Mouse (Mus musculus) hindbrain, embryonic 13.5 days (tissue): Measurements from ENCODE around the gene Neto2. TPM values are rescaled to one million over a fixed set of nuclear protein-coding genes. Genes with fewer than 3 reads are reported as not detected.

ENCODE experiments used
- ATAC-seq: fragments of 200-750 bp; cut with Nextera tagmentation; 2 replicates; pipeline ENCODE4 v1.8.0; 2017; ENCODE audit warnings: moderate TSS enrichment; ENCODE audit not compliant: low FRiP score
- H3K27ac ChIP-seq: fragments of 300-500 bp; sonication (generic); 2 replicates; pipeline ENCODE4 v1.5.1; 2015; ENCODE audit warnings: inconsistent platforms, mild to moderate bottlenecking, moderate library complexity
- H3K27me3 ChIP-seq: fragments of 300-500 bp; sonication (generic); 2 replicates; pipeline ENCODE4 v1.6.1; 2015; ENCODE audit warnings: mild to moderate bottlenecking, inconsistent platforms
- H3K36me3 ChIP-seq: fragments of 300-500 bp; sonication (generic); 2 replicates; pipeline ENCODE4 v1.6.1; 2015; ENCODE audit warnings: mild to moderate bottlenecking, inconsistent platforms
- H3K4me1 ChIP-seq: fragments of 300-500 bp; sonication (generic); replicated peaks from 2 replicates; pipeline ENCODE4 v1.6.1; 2015; ENCODE audit warnings: inconsistent platforms
- H3K4me2 ChIP-seq: fragments of 300-500 bp; sonication (generic); 2 replicates; pipeline ENCODE4 v1.6.1; 2015; ENCODE audit warnings: inconsistent platforms, mild to moderate bottlenecking, moderate library complexity
- H3K4me3 ChIP-seq: fragments of 300-500 bp; sonication (generic); 2 replicates; pipeline ENCODE4 v1.5.1; 2015; ENCODE audit warnings: mild to moderate bottlenecking, inconsistent platforms
- H3K9ac ChIP-seq: fragments of 300-500 bp; sonication (generic); 2 replicates; pipeline ENCODE4 v1.6.1; 2015; ENCODE audit warnings: mild to moderate bottlenecking, inconsistent platforms
- H3K9me3 ChIP-seq: fragments of 300-500 bp; sonication (generic); 2 replicates; pipeline ENCODE4 v1.6.1; 2016; ENCODE audit warnings: inconsistent platforms
- WGBS: fragments of 180-500 bp; shearing (Covaris S2); methylation state at CpG from one replicate; pipeline ENCODE4 v1.1.7; 2015; 5-methylcytosine and 5-hydroxymethylcytosine counted together
- polyA plus RNA-seq: library from polyadenylated mRNA; unstranded; fragments of >200 nt; fragmentation: Nextera tagmentation; extraction: Ambion mirVana; gene quantifications from 2 replicates; pipeline ENCODE4 v1.2.1, GENCODE M21; 2015

Gene Neto2
- polyA plus RNA-seq = 49.3 and 49.7 TPM in 2 replicates

GRCm38 (mm10) chr8:85700751-85701351, at the start of gene Neto2:
Gene Neto2, minus strand, starts transcription at chr8:85700924.
- Histone ChIP-seq H3K27ac (peak within 1 kb of the TSS; percentile 99), H3K36me3 (no peaks in the 10 kb centered on the region), H3K4me3 (peak within 1 kb of the TSS; percentile 89), H3K9ac (peak within 1 kb of the TSS; percentile 96), H3K4me1 (peaks cover 8% of the 10 kb centered on the region), H3K4me2 (peak within 1 kb of the TSS; percentile 75), H3K27me3 (0 out of 2 replicates have a peak, but pooled peaks cover 9% of the 10 kb centered on the region), H3K9me3 (no peaks in the 10 kb centered on the region)
- WGBS = 7% methylated on average over 38 of the region's 65 CpGs
- ATAC-seq = peak; percentile 94

GRCm38 (mm10) chr8:85745053-85745452, 44.3 kb upstream of the Neto2 start:
- Histone ChIP-seq H3K4me1 (no peaks in the 10 kb centered on the region), H3K9ac (no peak overlapping the region), H3K36me3 (peaks cover 5% of the 10 kb centered on the region), H3K27me3 (no peaks in the 10 kb centered on the region), H3K27ac (no peak overlapping the region), H3K9me3 (no peaks in the 10 kb centered on the region), H3K4me3 (no peak overlapping the region), H3K4me2 (no peak overlapping the region)
- no peak for ATAC-seq
- 96% methylated on average over 2 of the region's 2 CpGs for WGBS

GRCm38 (mm10) chr8:85730545-85730944, 29.8 kb upstream of the Neto2 start:
- no peaks in the 10 kb centered on the region for H3K9me3 ChIP-seq
- H3K9ac ChIP-seq = no peak overlapping the region
- H3K4me1 ChIP-seq = no peaks in the 10 kb centered on the region
- 84% methylated on average over 3 of the region's 3 CpGs for WGBS
- ATAC-seq = no peak
- no peak overlapping the region for H3K4me3 ChIP-seq
- H3K27me3 ChIP-seq = no peaks in the 10 kb centered on the region
- peaks cover 19% of the 10 kb centered on the region for H3K36me3 ChIP-seq
- H3K27ac ChIP-seq = no peak overlapping the region
- no peak overlapping the region for H3K4me2 ChIP-seq

- H3K36me3 ChIP-seq = peaks cover 20% of the 10 kb centered on the region
- H3K9me3 ChIP-seq = no peaks in the 10 kb centered on the region
- 90% methylated on average over 5 of the region's 5 CpGs for WGBS
- H3K9ac ChIP-seq = no peak overlapping the region
- no peak for ATAC-seq
- no peak overlapping the region for H3K4me3 ChIP-seq
- no peak overlapping the region for H3K4me2 ChIP-seq
- H3K27ac ChIP-seq = no peak overlapping the region
- H3K27me3 ChIP-seq = no peaks in the 10 kb centered on the region
- H3K4me1 ChIP-seq = no peaks in the 10 kb centered on the region
Observed at GRCm38 (mm10) chr8:85717271-85717670, 16.5 kb upstream of the Neto2 start.

GRCm38 (mm10) chr8:85716696-85717095, 16.0 kb upstream of the Neto2 start:
- no peaks in the 10 kb centered on the region for H3K27me3 ChIP-seq
- no peak overlapping the region for H3K9ac ChIP-seq
- H3K4me2 ChIP-seq = no peak overlapping the region
- H3K4me1 ChIP-seq = no peaks in the 10 kb centered on the region
- ATAC-seq = no peak
- H3K9me3 ChIP-seq = no peaks in the 10 kb centered on the region
- no peak overlapping the region for H3K4me3 ChIP-seq
- 94% methylated on average over 4 of the region's 4 CpGs for WGBS
- no peak overlapping the region for H3K27ac ChIP-seq
- H3K36me3 ChIP-seq = peaks cover 16% of the 10 kb centered on the region

- Histone ChIP-seq H3K4me1 (no peaks in the 10 kb centered on the region), H3K27me3 (0 out of 2 replicates have a peak, but pooled peaks cover 9% of the 10 kb centered on the region), H3K9me3 (no peaks in the 10 kb centered on the region), H3K4me3 (no peak overlapping the region), H3K9ac (no peak overlapping the region), H3K4me2 (no peak overlapping the region), H3K27ac (no peak overlapping the region), H3K36me3 (no peaks in the 10 kb centered on the region)
- ATAC-seq = no peak
- WGBS = 85% methylated on average over 2 of the region's 2 CpGs
Observed at GRCm38 (mm10) chr8:85706988-85707387, 6.3 kb upstream of the Neto2 start.

DNA sequence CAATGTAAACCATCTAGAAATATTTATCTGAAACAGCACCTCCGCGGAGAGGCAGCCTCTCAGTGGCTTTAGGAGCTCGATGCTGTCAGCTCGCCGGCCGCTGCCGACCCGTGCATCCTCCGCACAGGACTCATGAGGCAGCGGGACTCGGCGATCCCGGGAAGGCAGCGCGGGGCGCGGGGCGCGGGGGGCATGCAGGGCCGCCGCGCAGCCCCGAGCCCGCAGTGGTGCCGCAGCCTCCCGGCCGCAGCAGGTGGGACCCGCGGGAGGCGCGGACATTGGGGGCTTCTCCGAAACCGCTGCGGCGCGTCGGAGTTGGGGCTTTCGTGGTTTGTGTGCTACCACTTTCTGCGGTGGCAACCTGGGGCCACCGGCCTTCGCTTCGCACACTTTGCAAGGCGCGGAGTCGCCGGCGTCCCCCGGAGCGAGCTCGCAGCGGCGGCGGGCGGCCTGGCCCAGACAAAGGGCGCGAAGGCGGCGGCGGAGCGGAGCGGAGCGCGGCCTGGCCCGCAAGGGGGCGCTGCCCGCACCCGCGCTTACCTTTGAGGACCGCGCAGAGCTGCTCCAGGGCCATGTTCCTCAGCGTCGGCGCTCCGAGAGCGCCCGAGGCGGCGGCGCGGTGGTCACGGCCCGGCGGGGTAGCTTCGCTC, 498 bp downstream of the Neto2 start:
- H3K36me3 ChIP-seq = no peaks in the 10 kb centered on the region
- peak overlapping the region; percentile 75 for H3K4me2 ChIP-seq
- under 1% methylated on average over 67 of the region's 84 CpGs for WGBS

GRCm38 (mm10) chr8:85699051-85699450, 1.7 kb downstream of the Neto2 start:
- Histone ChIP-seq H3K9me3 (no peaks in the 10 kb centered on the region), H3K36me3 (no peaks in the 10 kb centered on the region), H3K27ac (no peak overlapping the region), H3K4me2 (peak overlapping the region; percentile 54), H3K4me1 (peaks cover 8% of the 10 kb centered on the region), H3K9ac (no peak overlapping the region), H3K27me3 (0 out of 2 replicates have a peak, but pooled peaks cover 9% of the 10 kb centered on the region), H3K4me3 (peak overlapping the region; percentile 36)
- peak; percentile 30; the same call in 1 of the 2 replicates for ATAC-seq
- WGBS = under 1% methylated on average over 6 of the region's 6 CpGs

More for the DNA sequence above, 498 bp downstream of the Neto2 start:
- Histone ChIP-seq H3K27me3 (0 out of 2 replicates have a peak, but pooled peaks cover 9% of the 10 kb centered on the region), H3K4me3 (peak overlapping the region; percentile 89), H3K9me3 (no peaks in the 10 kb centered on the region), H3K27ac (peak overlapping the region; percentile 99), H3K4me1 (peaks cover 8% of the 10 kb centered on the region), H3K9ac (peak overlapping the region; percentile 96)
- ATAC-seq = peak; percentile 97

GRCm38 (mm10) chr8:85665146-85665545, 35.6 kb downstream of the Neto2 start:
- H3K27me3 ChIP-seq = no peaks in the 10 kb centered on the region
- H3K36me3 ChIP-seq = peaks cover 12% of the 10 kb centered on the region
- no peak overlapping the region for H3K4me3 ChIP-seq
- H3K4me2 ChIP-seq = no peak overlapping the region
- no peaks in the 10 kb centered on the region for H3K4me1 ChIP-seq
- no peaks in the 10 kb centered on the region for H3K9me3 ChIP-seq
- no peak overlapping the region for H3K9ac ChIP-seq
- H3K27ac ChIP-seq = no peak overlapping the region
- ATAC-seq = no peak

- H3K36me3 ChIP-seq = peaks cover 4% of the 10 kb centered on the region
- H3K27ac ChIP-seq = no peak overlapping the region
- WGBS = 77% methylated on average over 5 of the region's 5 CpGs
- no peak overlapping the region for H3K4me2 ChIP-seq
- H3K27me3 ChIP-seq = no peaks in the 10 kb centered on the region
- H3K9me3 ChIP-seq = no peaks in the 10 kb centered on the region
- H3K4me1 ChIP-seq = no peaks in the 10 kb centered on the region
- no peak overlapping the region for H3K9ac ChIP-seq
- ATAC-seq = no peak
- H3K4me3 ChIP-seq = no peak overlapping the region
Observed at GRCm38 (mm10) chr8:85661995-85662394, 38.7 kb downstream of the Neto2 start.

- Histone ChIP-seq H3K4me3 (no peak overlapping the region), H3K27me3 (no peaks in the 10 kb centered on the region), H3K9me3 (no peaks in the 10 kb centered on the region), H3K27ac (no peak overlapping the region), H3K4me2 (no peak overlapping the region), H3K9ac (no peak overlapping the region), H3K4me1 (no peaks in the 10 kb centered on the region), H3K36me3 (peaks cover 24% of the 10 kb centered on the region)
- 98% methylated on average over 2 of the region's 2 CpGs for WGBS
- no peak for ATAC-seq
Observed at GRCm38 (mm10) chr8:85651201-85651600, 49.5 kb downstream of the Neto2 start.

GRCm38 (mm10) chr8:85648553-85648952, 52.2 kb downstream of the Neto2 start:
- H3K9me3 ChIP-seq = no peaks in the 10 kb centered on the region
- H3K9ac ChIP-seq = no peak overlapping the region
- no peaks in the 10 kb centered on the region for H3K27me3 ChIP-seq
- no peak for ATAC-seq
- H3K27ac ChIP-seq = no peak overlapping the region
- H3K4me2 ChIP-seq = no peak overlapping the region
- no peaks in the 10 kb centered on the region for H3K4me1 ChIP-seq
- no peak overlapping the region for H3K4me3 ChIP-seq
- H3K36me3 ChIP-seq = peaks cover 38% of the 10 kb centered on the region
